Mouse (Mus musculus): ENCODE measurements at regions not wholly inside any gene's neighbourhood (a gene's known extent, or its start where the extent isn't known, plus 50 kb on each side); places are given as distances from the start of the nearest gene placed in this dataset.

- no peak for DNase-seq (ENCODE audit: low read depth)
Measured at GRCm38 (mm10) chr3:52641226-52642181, 373.4 kb downstream of the Foxo1 start.

- no peak for DNase-seq (ENCODE audit: low read depth)
Measured at GRCm38 (mm10) chr3:52640250-52641147, 372.4 kb downstream of the Foxo1 start.

GRCm38 (mm10) chr3:52638816-52639215 is 370.7 kb downstream of the Foxo1 start:
- peak; percentile 16 for DNase-seq (ENCODE audit: low read depth)

- DNase-seq (ENCODE audit: low read depth): peak; percentile 58
Measured at GRCm38 (mm10) chr3:52634353-52634752, 366.2 kb downstream of the Foxo1 start.

GRCm38 (mm10) chr3:52633491-52634100 is 365.5 kb downstream of the Foxo1 start:
- no peak for DNase-seq (ENCODE audit: low read depth)

GRCm38 (mm10) chr3:52632635-52633034 is 364.5 kb downstream of the Foxo1 start:
- DNase-seq (ENCODE audit: low read depth): no peak

GRCm38 (mm10) chr3:52630209-52630608 is 362.1 kb downstream of the Foxo1 start:
- no peak for DNase-seq (ENCODE audit: low read depth)

GRCm38 (mm10) chr3:52625125-52625524 is 357.0 kb downstream of the Foxo1 start:
- no peak for DNase-seq (ENCODE audit: low read depth)

GRCm38 (mm10) chr3:52622530-52622929 is 354.4 kb downstream of the Foxo1 start:
- no peak for DNase-seq (ENCODE audit: low read depth)

- no peak for DNase-seq (ENCODE audit: low read depth)
Measured at GRCm38 (mm10) chr3:52621936-52622335, 353.8 kb downstream of the Foxo1 start.

GRCm38 (mm10) chr3:52618925-52619224 is 350.7 kb downstream of the Foxo1 start:
- no peak for DNase-seq (ENCODE audit: low read depth)

- DNase-seq (ENCODE audit: low read depth): no peak
Measured at GRCm38 (mm10) chr3:52618212-52618924, 350.2 kb downstream of the Foxo1 start.

GRCm38 (mm10) chr3:52617413-52618149 is 349.4 kb downstream of the Foxo1 start:
- no peak for DNase-seq (ENCODE audit: low read depth)

- DNase-seq (ENCODE audit: low read depth): no peak
Measured at GRCm38 (mm10) chr3:52611881-52612280, 343.7 kb downstream of the Foxo1 start.

GRCm38 (mm10) chr3:52610466-52610865 is 342.3 kb downstream of the Foxo1 start:
- no peak for DNase-seq (ENCODE audit: low read depth)

GRCm38 (mm10) chr3:52608086-52608426 is 339.9 kb downstream of the Foxo1 start:
- DNase-seq (ENCODE audit: low read depth): no peak

- no peak for DNase-seq (ENCODE audit: low read depth)
Measured at GRCm38 (mm10) chr3:52607379-52608085, 339.4 kb downstream of the Foxo1 start.

- no peak for DNase-seq (ENCODE audit: low read depth)
Measured at GRCm38 (mm10) chr3:52605261-52605771, 337.2 kb downstream of the Foxo1 start.

GRCm38 (mm10) chr3:52603244-52603704 is 335.1 kb downstream of the Foxo1 start:
- DNase-seq (ENCODE audit: low read depth): no peak
